8 mouse cellular contexts compared by ENCODE assay signal in genomic region chr17:27133551-27134141, GRCm38 (mm10). TPM values are rescaled to one million over a fixed set of nuclear protein-coding genes. Genes with fewer than 3 reads are reported as not detected.
A peak's percentile ranks its signal among the peaks of the same experiment; 100 is the strongest.
DNase-seq lines count a peak whose midpoint lies in the region; ATAC-seq and TF ChIP-seq lines count a peak whose summit lies in the region.

Gene Uqcc2 (minus strand): TSS chr17:27133916.

- peak within 1 kb of the TSS; percentile 56 for H3K9ac ChIP-seq in ES-Bruce4 (ENCODE audit: low read depth, poor library complexity, severe bottlenecking)
- H3K9ac ChIP-seq in forebrain, embryonic 13.5 days = peak within 1 kb of the TSS; percentile 82
- peak within 1 kb of the TSS; percentile 70 for H3K9ac ChIP-seq in liver, postnatal 0 days (replicated peaks)
- peak within 1 kb of the TSS; percentile 70 for H3K9ac ChIP-seq in neural tube, embryonic 14.5 days (replicated peaks; ENCODE audit: low read depth, low read length)

- peak; percentile 86 for ATAC-seq in cerebellum, adult (ENCODE audit: insufficient number of reproducible peaks, low FRiP score, low TSS enrichment)
- peak; percentile 92 for ATAC-seq in forebrain, embryonic 13.5 days
- peak; percentile 98 for ATAC-seq in liver, postnatal 0 days
- peak; percentile 91 for ATAC-seq in neural tube, embryonic 14.5 days (ENCODE audit: low read depth)

- under 1% methylated on average over 46 of the region's 46 CpGs for WGBS in forebrain, embryonic 13.5 days
- WGBS in large intestine, adult 2 months = under 1% methylated on average over 46 of the region's 46 CpGs
- WGBS in liver, postnatal 0 days (ENCODE audit: insufficient replicate concordance) = 2% methylated on average over 46 of the region's 46 CpGs
- under 1% methylated on average over 46 of the region's 46 CpGs for WGBS in neural tube, embryonic 14.5 days

- 0 out of 2 replicates have a peak within 1 kb of the TSS, but pooled peaks have one; percentile 1 for H3K27ac ChIP-seq in ES-Bruce4 (ENCODE audit: insufficient read depth, low read length)
- H3K27ac ChIP-seq in forebrain, embryonic 13.5 days = peak within 1 kb of the TSS; percentile 69
- H3K27ac ChIP-seq in liver, postnatal 0 days (ENCODE audit: low read depth) = peak within 1 kb of the TSS; percentile 62
- H3K27ac ChIP-seq in neural tube, embryonic 14.5 days (ENCODE audit: low read depth, low read length) = peak within 1 kb of the TSS; percentile 82

- H3K36me3 ChIP-seq in ES-Bruce4 (ENCODE audit: control insufficient read depth, insufficient read depth, low read length, poor library complexity, severe bottlenecking) = no peaks in the 10 kb centered on the region
- no peaks in the 10 kb centered on the region for H3K36me3 ChIP-seq in forebrain, embryonic 13.5 days (ENCODE audit: poor library complexity, severe bottlenecking)
- H3K36me3 ChIP-seq in liver, postnatal 0 days (replicated peaks; ENCODE audit: insufficient read depth, low read length) = no peaks in the 10 kb centered on the region
- no peaks in the 10 kb centered on the region for H3K36me3 ChIP-seq in neural tube, embryonic 14.5 days (ENCODE audit: control insufficient read depth, insufficient read depth, low read length)

- H3K4me1 ChIP-seq in ES-Bruce4 (ENCODE audit: control insufficient read depth, insufficient read depth, low read length) = peaks cover 3% of the 10 kb centered on the region
- H3K4me1 ChIP-seq in forebrain, embryonic 13.5 days = peaks cover 54% of the 10 kb centered on the region
- H3K4me1 ChIP-seq in liver, postnatal 0 days (ENCODE audit: insufficient read depth) = peaks cover 13% of the 10 kb centered on the region
- peaks cover 25% of the 10 kb centered on the region for H3K4me1 ChIP-seq in neural tube, embryonic 14.5 days (ENCODE audit: control insufficient read depth, insufficient read depth, low read length)

- peak within 1 kb of the TSS; percentile 58 for H3K4me2 ChIP-seq in forebrain, embryonic 13.5 days
- H3K4me2 ChIP-seq in liver, postnatal 0 days (ENCODE audit: low read depth, low read length) = peak within 1 kb of the TSS; percentile 78
- peak within 1 kb of the TSS; percentile 53 for H3K4me2 ChIP-seq in neural tube, embryonic 14.5 days (ENCODE audit: low read depth, low read length)

- TF ChIP-seq EP300 in ES-Bruce4 (IDR thresholded peaks at IDR 0.05; ENCODE audit: insufficient read depth, low read depth, low read length) = peak; percentile 49; the same call in 1 of the 2 replicates
- TF ChIP-seq EP300 in liver, postnatal 0 days (IDR thresholded peaks at IDR 0.05; ENCODE audit: low read depth) = no peak

- peak; percentile 62 for TF ChIP-seq POLR2A in ES-Bruce4 (IDR thresholded peaks at IDR 0.05; ENCODE audit: insufficient read depth, low read length)

- intact Hi-C loops in heart, postnatal 10 days (cut with DNase I) = loop anchor here (2.0 kb wide), 1 partner anchor 47 kb away; no protein-coding TSS in a partner anchor

- no peaks in the 10 kb centered on the region for H3K9me3 ChIP-seq in ES-Bruce4 (replicated peaks; ENCODE audit: control insufficient read depth, insufficient read depth, low read length, poor library complexity, severe bottlenecking)
- no peaks in the 10 kb centered on the region for H3K9me3 ChIP-seq in forebrain, embryonic 13.5 days (replicated peaks)
- no peaks in the 10 kb centered on the region for H3K9me3 ChIP-seq in liver, postnatal 0 days (ENCODE audit: low read length)
- H3K9me3 ChIP-seq in neural tube, embryonic 14.5 days (ENCODE audit: control insufficient read depth, low read length) = no peaks in the 10 kb centered on the region

- no peaks in the 10 kb centered on the region for H3K27me3 ChIP-seq in ES-Bruce4 (ENCODE audit: control insufficient read depth, insufficient read depth, low read length, poor library complexity, severe bottlenecking)
- no peaks in the 10 kb centered on the region for H3K27me3 ChIP-seq in forebrain, embryonic 13.5 days
- no peaks in the 10 kb centered on the region for H3K27me3 ChIP-seq in liver, postnatal 0 days (ENCODE audit: insufficient read depth, low read length)
- H3K27me3 ChIP-seq in neural tube, embryonic 14.5 days (ENCODE audit: control insufficient read depth, insufficient read depth, low read length) = no peaks in the 10 kb centered on the region

- peak; percentile 73 for TF ChIP-seq CTCF in ES-Bruce4 (IDR thresholded peaks at IDR 0.05; ENCODE audit: low read depth, low read length)
- peak; percentile 87 for TF ChIP-seq CTCF in liver, postnatal 0 days (IDR thresholded peaks at IDR 0.05; ENCODE audit: low read depth)

- H3K4me3 ChIP-seq in ES-Bruce4 (ENCODE audit: low read depth, low read length) = peak within 1 kb of the TSS; percentile 75
- H3K4me3 ChIP-seq in forebrain, embryonic 13.5 days = peak within 1 kb of the TSS; percentile 67
- H3K4me3 ChIP-seq in liver, postnatal 0 days (ENCODE audit: low read depth, low read length) = peak within 1 kb of the TSS; percentile 79
- H3K4me3 ChIP-seq in neural tube, embryonic 14.5 days (ENCODE audit: low read depth, low read length) = peak within 1 kb of the TSS; percentile 59

- peak; percentile 98 to 99 for DNase-seq in heart, postnatal 10 days
- DNase-seq in large intestine, adult 2 months (ENCODE audit: low read depth, low spot score) = peak; percentile 89
- DNase-seq in liver, postnatal 0 days = peak; percentile 99
- DNase-seq in testis, postnatal 10 days (ENCODE audit: low spot score) = peak; percentile 99

RNA-seq across cellular contexts. Expression of gene Uqcc2, which starts in this region (rescaled TPM):
- 138 and 155 TPM in 2 replicates for polyA plus RNA-seq in ES-Bruce4 (2011; ENCODE audit: insufficient read depth, insufficient read length, low read depth, missing spikeins)
- 310 and 318 TPM in 2 replicates for polyA plus RNA-seq in forebrain, embryonic 13.5 days (2015; fragmentation: Nextera tagmentation; extraction: Ambion mirVana)
- total RNA-seq in heart, postnatal 10 days (2021) = 100 to 1,000 TPM; 278 to 279 TPM
- polyA plus RNA-seq in large intestine, adult 2 months (2012; rRNA removed) = 156 and 165 TPM in 2 replicates
- 101 and 107 TPM in 2 replicates for polyA plus RNA-seq in liver, postnatal 0 days (2015; fragmentation: Nextera tagmentation; extraction: Ambion mirVana)
- 288 and 349 TPM in 2 replicates for polyA plus RNA-seq in neural tube, embryonic 14.5 days (2014; fragmentation: Nextera tagmentation; extraction: Ambion mirVana)

Comparison
In these comparisons a context has a peak if more than half of its experiments do, and no peak if none do; other contexts are left out.
1. Peak in every context shown above with its lines: DNase-seq, ATAC-seq, H3K4me3 ChIP-seq and H3K27ac ChIP-seq.
2. H3K27ac ChIP-seq: peak in every context shown above with its lines; median percentile 82 in neural tube, embryonic 14.5 days; 69 in forebrain, embryonic 13.5 days; 62 in liver, postnatal 0 days; 1 in ES-Bruce4.